8 mouse cellular contexts compared by ENCODE assay signal in the genomic region with DNA sequence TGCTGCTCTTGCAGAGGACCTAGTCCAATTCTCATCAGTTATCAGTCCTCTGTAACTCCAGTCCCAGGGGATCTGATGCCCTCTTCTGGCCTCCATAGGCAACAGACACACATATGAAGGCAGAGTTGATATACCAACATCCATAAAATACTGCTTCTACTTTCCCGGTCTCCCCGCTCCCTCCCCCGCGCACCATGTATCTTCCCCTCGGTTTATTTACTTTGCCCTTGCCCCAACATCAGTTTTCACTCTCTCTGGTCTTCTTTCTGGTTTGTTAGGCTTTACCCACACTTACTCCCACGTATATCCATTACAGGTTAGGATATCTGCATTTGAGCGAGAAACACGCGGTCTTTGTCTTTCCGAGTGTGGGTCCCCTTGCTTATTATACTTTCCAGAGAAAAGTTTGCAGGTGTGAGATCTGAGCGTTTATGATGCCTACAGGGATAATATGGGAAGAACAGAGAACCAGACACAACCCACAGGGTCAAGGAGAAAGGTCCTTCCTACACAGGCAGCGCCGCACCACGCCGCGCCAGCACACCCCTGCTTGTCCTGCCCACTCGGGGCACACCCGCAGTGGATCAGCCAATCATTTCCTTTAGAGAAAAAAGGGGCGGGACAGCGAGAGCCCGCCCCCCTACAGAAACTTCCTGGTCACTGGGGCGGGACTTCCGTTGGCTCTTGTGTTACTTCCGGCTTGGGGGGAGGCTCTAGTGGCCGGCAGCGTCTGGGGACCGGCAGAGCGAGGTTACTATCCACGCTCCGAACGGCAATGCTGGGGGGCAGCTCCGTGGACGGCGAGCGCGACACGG. TPM values are rescaled to one million over a fixed set of nuclear protein-coding genes. Genes with fewer than 3 reads are reported as not detected.
DNase-seq lines count a peak whose midpoint lies in the region; ATAC-seq and TF ChIP-seq lines count a peak whose summit lies in the region.

TSS of gene Eif2ak1 (plus strand) at position 673 of the 815 bp plus-strand sequence.

- no peaks in the 10 kb centered on the region for H3K9me3 ChIP-seq in embryonic facial prominence, embryonic 14.5 days (ENCODE audit: control insufficient read depth, low read length)
- H3K9me3 ChIP-seq in limb, embryonic 13.5 days, result no peaks in the 10 kb centered on the region
- H3K9me3 ChIP-seq in midbrain, embryonic 16.5 days (replicated peaks; ENCODE audit: control insufficient read depth, low read length, poor library complexity, severe bottlenecking), result no peaks in the 10 kb centered on the region

- peak; percentile 55 for TF ChIP-seq CTCF in heart, adult 2 months (IDR thresholded peaks at IDR 0.05)

- WGBS in embryonic facial prominence, embryonic 14.5 days, result 2% methylated on average over 35 of the region's 37 CpGs
- 1% methylated on average over 37 of the region's 37 CpGs for WGBS in heart, adult 2 months
- WGBS in limb, embryonic 13.5 days, result under 1% methylated on average over 37 of the region's 37 CpGs
- WGBS in midbrain, embryonic 16.5 days, result under 1% methylated on average over 37 of the region's 37 CpGs

- peak; percentile 78 for TF ChIP-seq POLR2A in heart, adult 2 months (IDR thresholded peaks at IDR 0.05; ENCODE audit: insufficient read depth, low read depth, low read length)

- H3K27me3 ChIP-seq in embryonic facial prominence, embryonic 14.5 days (replicated peaks; ENCODE audit: control insufficient read depth, insufficient read depth, low read length), result no peaks in the 10 kb centered on the region
- H3K27me3 ChIP-seq in heart, adult 2 months (ENCODE audit: control insufficient read depth, insufficient read depth, low read length), result no peaks in the 10 kb centered on the region
- no peaks in the 10 kb centered on the region for H3K27me3 ChIP-seq in limb, embryonic 13.5 days
- H3K27me3 ChIP-seq in midbrain, embryonic 16.5 days (ENCODE audit: control insufficient read depth, insufficient read depth, low read depth, low read length), result no peaks in the 10 kb centered on the region

- peak; percentile 61; the same call in 1 of the 2 replicates for TF ChIP-seq EP300 in heart, adult 2 months (IDR thresholded peaks at IDR 0.05; ENCODE audit: insufficient read depth, low read depth, low read length)

- H3K79me2 ChIP-seq in heart, adult 2 months (replicated peaks; ENCODE audit: control insufficient read depth, insufficient read depth, low read length), result peaks cover 4% of the 10 kb centered on the region; the same call in 1 of the 2 replicates

- peak; percentile 99 for ATAC-seq in embryonic facial prominence, embryonic 14.5 days (ENCODE audit: low read depth)
- ATAC-seq in limb, embryonic 13.5 days (ENCODE audit: low FRiP score, low read depth), result peak; percentile 99
- ATAC-seq in midbrain, embryonic 16.5 days, result peak; percentile 100

- H3K27ac ChIP-seq in embryonic facial prominence, embryonic 14.5 days (replicated peaks; ENCODE audit: low read depth, low read length), result peak within 1 kb of the TSS; percentile 70
- H3K27ac ChIP-seq in heart, adult 2 months, result peak within 1 kb of the TSS; percentile 80
- peak within 1 kb of the TSS; percentile 22; the same call in 1 of the 2 replicates for H3K27ac ChIP-seq in limb, embryonic 13.5 days
- H3K27ac ChIP-seq in midbrain, embryonic 16.5 days (ENCODE audit: low read length), result peak within 1 kb of the TSS; percentile 77

- peaks cover 9% of the 10 kb centered on the region; the same call in 1 of the 2 replicates for H3K4me1 ChIP-seq in embryonic facial prominence, embryonic 14.5 days (ENCODE audit: control insufficient read depth, insufficient read depth, low read length)
- H3K4me1 ChIP-seq in heart, adult 2 months (ENCODE audit: control insufficient read depth, insufficient read depth, low read length), result peaks cover 3% of the 10 kb centered on the region; the same call in 1 of the 2 replicates
- H3K4me1 ChIP-seq in limb, embryonic 13.5 days, result peaks cover 14% of the 10 kb centered on the region
- peaks cover 12% of the 10 kb centered on the region for H3K4me1 ChIP-seq in midbrain, embryonic 16.5 days (ENCODE audit: control insufficient read depth, insufficient read depth, low read length)

- H3K36me3 ChIP-seq in embryonic facial prominence, embryonic 14.5 days (ENCODE audit: control insufficient read depth, insufficient read depth, low read length), result no peaks in the 10 kb centered on the region
- no peaks in the 10 kb centered on the region for H3K36me3 ChIP-seq in heart, adult 2 months (ENCODE audit: control insufficient read depth, insufficient read depth, low read length)
- H3K36me3 ChIP-seq in limb, embryonic 13.5 days, result no peaks in the 10 kb centered on the region
- H3K36me3 ChIP-seq in midbrain, embryonic 16.5 days (ENCODE audit: control insufficient read depth, insufficient read depth, low read length), result no peaks in the 10 kb centered on the region

- DNase-seq in 3T3-L1 (ENCODE audit: low read depth, low spot score), result peak; percentile 95
- DNase-seq in adrenal gland, postnatal 4 days (ENCODE audit: low spot score in 2 of 2), result peak; percentile 65 to 86
- peak; percentile 98 for DNase-seq in embryonic facial prominence, embryonic 14.5 days (ENCODE audit: low spot score)
- peak; percentile 93 for DNase-seq in heart, adult 2 months
- peak; percentile 92 to 94 for DNase-seq in kidney, adult 8-10 months
- peak; percentile 86 to 95 for DNase-seq in spleen, postnatal 10 days (ENCODE audit: low spot score in 2 of 2)

- H3K4me2 ChIP-seq in embryonic facial prominence, embryonic 14.5 days (ENCODE audit: low read depth, low read length), result peak within 1 kb of the TSS; percentile 85
- H3K4me2 ChIP-seq in limb, embryonic 13.5 days (replicated peaks), result peak within 1 kb of the TSS; percentile 79
- H3K4me2 ChIP-seq in midbrain, embryonic 16.5 days (ENCODE audit: low read length), result peak within 1 kb of the TSS; percentile 80

- peak within 1 kb of the TSS; percentile 83 for H3K9ac ChIP-seq in embryonic facial prominence, embryonic 14.5 days (ENCODE audit: low read depth, low read length)
- peak within 1 kb of the TSS; percentile 97 for H3K9ac ChIP-seq in heart, adult 2 months (ENCODE audit: low read depth, low read length)
- peak within 1 kb of the TSS; percentile 87 for H3K9ac ChIP-seq in limb, embryonic 13.5 days
- peak within 1 kb of the TSS; percentile 83 for H3K9ac ChIP-seq in midbrain, embryonic 16.5 days (ENCODE audit: low read depth, low read length)

- intact Hi-C loops in heart, adult 2 months (cut with DNase I), result no loop called here

- peak within 1 kb of the TSS; percentile 85 for H3K4me3 ChIP-seq in embryonic facial prominence, embryonic 14.5 days (ENCODE audit: low read depth, low read length)
- peak within 1 kb of the TSS; percentile 98 for H3K4me3 ChIP-seq in heart, adult 2 months
- peak within 1 kb of the TSS; percentile 77 for H3K4me3 ChIP-seq in limb, embryonic 13.5 days
- H3K4me3 ChIP-seq in midbrain, embryonic 16.5 days (ENCODE audit: low read depth, low read length), result peak within 1 kb of the TSS; percentile 75

RNA-seq across cellular contexts. Expression of gene Eif2ak1, which starts in this region (rescaled TPM):
- 10 to 100 TPM; 39.8 to 42.7 TPM for total RNA-seq in adrenal gland, postnatal 4 days (2021)
- polyA plus RNA-seq in embryonic facial prominence, embryonic 14.5 days (2014; fragmentation: Nextera tagmentation; extraction: Ambion mirVana), result 38.4 and 39.8 TPM in 2 replicates
- 10 to 100 TPM; 19.2 to 21.4 TPM for total RNA-seq in heart, adult 2 months (2021)
- 11.9 and 18.4 TPM in 2 replicates for polyA plus RNA-seq in heart, adult 2 months (2012; rRNA removed)
- 46.3 and 46.8 TPM in 2 replicates for polyA plus RNA-seq in limb, embryonic 13.5 days (2015; fragmentation: Nextera tagmentation; extraction: Ambion mirVana)
- 42.8 and 45.1 TPM in 2 replicates for polyA plus RNA-seq in midbrain, embryonic 16.5 days (2015; fragmentation: Nextera tagmentation; extraction: Ambion mirVana)

Comparison
In these comparisons a context has a peak if more than half of its experiments do, and no peak if none do; other contexts are left out.
1. Peak in every context shown above with its lines: DNase-seq, ATAC-seq, H3K4me3 ChIP-seq and H3K27ac ChIP-seq.
2. H3K27ac ChIP-seq: peak in every context shown above with its lines; median percentile 80 in heart, adult 2 months; 77 in midbrain, embryonic 16.5 days; 70 in embryonic facial prominence, embryonic 14.5 days; 22 in limb, embryonic 13.5 days.